Mouse (Mus musculus): ENCODE results near the gene Park7. TPM values are rescaled to one million over a fixed set of nuclear protein-coding genes. Genes with fewer than 3 reads are reported as not detected.
A peak's percentile ranks its signal among the peaks of the same experiment; 100 is the strongest.

Gene Park7
- polyA plus RNA-seq, 1 experiment from 2014 or later = 419 TPM

DNA sequence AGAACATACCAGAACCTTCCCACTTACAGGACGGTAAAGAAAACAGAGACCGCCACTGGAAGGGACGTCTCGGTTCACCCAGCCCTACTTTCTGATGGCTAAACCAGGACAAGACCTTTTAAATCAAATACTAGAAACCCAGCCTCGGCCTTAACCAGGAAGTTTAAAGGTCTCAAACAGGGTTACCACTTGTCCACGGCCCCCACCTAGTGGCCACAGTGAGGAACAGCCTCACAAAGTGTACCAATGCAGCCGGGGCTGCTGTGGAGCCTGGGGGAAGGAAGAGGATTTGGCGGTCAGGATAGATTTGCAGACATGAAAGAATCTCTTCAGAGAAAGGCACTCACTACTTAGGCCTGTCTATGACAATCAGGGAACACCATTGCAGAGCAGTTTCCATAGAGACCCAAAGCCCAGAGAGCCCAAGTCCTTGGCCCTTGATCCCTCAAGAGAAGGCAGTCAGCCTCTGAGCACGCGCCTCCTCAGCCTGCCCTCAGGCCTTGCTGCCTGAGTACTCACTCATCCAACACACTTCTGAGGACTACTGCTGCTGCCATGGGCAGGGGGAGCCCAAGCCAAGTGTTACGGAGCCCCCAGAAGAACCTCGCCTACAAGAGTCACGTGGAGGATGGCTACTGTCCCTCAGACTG, 15.4 kb downstream of the Park7 start:
- DNase-seq (ENCODE audit: low spot score) = peak; percentile 93
- TF ChIP-seq CTCF (IDR thresholded peaks at IDR 0.05; ENCODE audit: low read depth) = peak; percentile 97
- Histone ChIP-seq H3K4me3 (replicated peaks; ENCODE audit: low read depth, low read length) (no peak overlapping the region), H3K27me3 (ENCODE audit: insufficient read depth, low read length) (no peaks in the 10 kb centered on the region), H3K4me2 (ENCODE audit: low read length) (no peak overlapping the region), H3K4me1 (replicated peaks; ENCODE audit: insufficient read depth, low read length) (no peaks in the 10 kb centered on the region; the same call in 1 of the 2 replicates), H3K9me3 (replicated peaks; ENCODE audit: low read length) (no peaks in the 10 kb centered on the region), H3K36me3 (ENCODE audit: insufficient read depth, low read length) (peaks cover 43% of the 10 kb centered on the region), H3K9ac (ENCODE audit: low read depth, low read length) (no peak overlapping the region), H3K27ac (no peak overlapping the region)
- no peak for ATAC-seq (replicated peaks; ENCODE audit: low FRiP score, low read depth)
- WGBS = 46% methylated on average over 13 of the region's 13 CpGs

DNA sequence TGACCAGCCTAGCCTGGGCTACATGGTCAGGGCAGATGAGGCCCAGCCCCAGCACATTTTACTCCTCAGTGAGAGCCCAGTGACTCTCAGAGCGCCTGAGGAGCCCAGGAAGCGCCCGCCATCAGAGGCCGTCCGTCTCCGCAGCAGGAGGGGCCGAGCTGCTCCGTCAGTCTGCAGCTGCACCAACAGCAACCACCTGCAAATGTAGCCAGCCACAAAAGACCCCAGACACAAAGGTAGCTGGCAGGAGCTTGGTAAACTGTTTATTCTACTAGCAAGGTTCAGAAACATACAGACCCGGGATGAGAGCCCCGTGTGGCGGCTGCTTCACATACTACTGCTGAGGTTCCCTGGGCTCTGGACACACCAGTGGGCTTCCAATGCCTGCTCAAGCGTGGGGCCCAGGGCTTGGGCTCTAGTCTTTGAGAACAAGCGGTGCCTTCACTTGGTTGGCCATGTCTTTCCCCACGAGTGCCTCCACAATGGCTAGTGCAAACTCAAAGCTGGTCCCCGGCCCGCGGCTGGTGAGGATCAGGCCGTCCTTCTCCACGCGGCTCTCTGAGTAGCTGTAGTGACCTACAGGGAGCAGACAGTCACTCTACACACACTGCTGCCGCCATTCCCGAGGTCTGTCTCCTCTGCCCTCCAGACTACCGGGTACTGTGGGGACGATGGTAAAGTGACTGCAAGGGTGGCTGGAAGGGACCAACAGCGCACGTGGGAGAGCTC, 17.2 kb downstream of the Park7 start:
- H3K4me1 ChIP-seq (replicated peaks; ENCODE audit: insufficient read depth, low read length) = no peaks in the 10 kb centered on the region; the same call in 1 of the 2 replicates
- no peak for TF ChIP-seq CTCF (IDR thresholded peaks at IDR 0.05; ENCODE audit: low read depth)
- no peak overlapping the region for H3K9ac ChIP-seq (ENCODE audit: low read depth, low read length)
- no peak for ATAC-seq (replicated peaks; ENCODE audit: low FRiP score, low read depth)
- no peak overlapping the region for H3K4me2 ChIP-seq (ENCODE audit: low read length)
- peaks cover 35% of the 10 kb centered on the region for H3K36me3 ChIP-seq (ENCODE audit: insufficient read depth, low read length)
- no peaks in the 10 kb centered on the region for H3K27me3 ChIP-seq (ENCODE audit: insufficient read depth, low read length)
- no peak overlapping the region for H3K4me3 ChIP-seq (replicated peaks; ENCODE audit: low read depth, low read length)
- WGBS = 93% methylated on average over 26 of the region's 26 CpGs
- DNase-seq (ENCODE audit: low spot score) = no peak
- no peak overlapping the region for H3K27ac ChIP-seq
- H3K9me3 ChIP-seq (replicated peaks; ENCODE audit: low read length) = no peaks in the 10 kb centered on the region

DNA sequence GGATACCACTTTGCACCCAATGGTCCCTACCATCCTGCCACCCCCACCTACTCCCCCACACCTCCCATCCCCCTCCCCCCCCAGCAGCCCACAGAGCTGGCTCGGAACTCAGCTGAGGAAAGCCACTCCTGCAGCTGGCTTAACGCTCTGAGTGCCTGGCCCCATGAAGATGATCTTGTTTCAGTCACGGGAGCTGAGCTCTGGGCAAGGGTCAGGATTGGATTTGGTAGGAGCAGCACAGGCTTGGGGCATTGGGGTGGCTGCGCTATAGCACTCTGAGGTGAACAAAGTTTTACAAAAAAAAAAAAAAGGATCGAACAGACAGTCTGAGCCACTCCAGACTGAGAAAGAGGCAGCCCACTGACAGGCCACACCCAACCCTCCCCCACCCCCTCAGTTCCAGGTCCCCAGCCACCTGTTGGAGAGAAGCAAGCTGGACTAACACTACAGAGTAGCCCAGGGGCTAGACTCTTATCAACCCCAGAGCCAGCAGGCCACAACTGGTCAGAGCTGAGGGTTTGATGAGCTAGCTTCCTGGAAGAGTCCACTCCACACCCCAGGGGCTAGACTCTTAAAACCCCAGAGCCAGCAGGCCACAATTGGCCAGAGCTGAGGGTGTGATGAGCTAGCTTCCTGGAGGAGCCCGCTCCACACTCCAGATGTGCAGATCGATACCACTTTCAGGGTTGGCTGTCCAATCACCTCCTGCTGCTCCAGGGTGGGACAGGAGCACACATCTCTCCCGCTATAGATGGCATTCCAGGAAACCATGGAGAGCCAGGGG, 19.3 kb downstream of the Park7 start:
- Histone ChIP-seq H3K4me2 (ENCODE audit: low read length) (no peak overlapping the region), H3K27ac (no peak overlapping the region), H3K27me3 (ENCODE audit: insufficient read depth, low read length) (no peaks in the 10 kb centered on the region), H3K9me3 (replicated peaks; ENCODE audit: low read length) (no peaks in the 10 kb centered on the region), H3K4me1 (replicated peaks; ENCODE audit: insufficient read depth, low read length) (no peaks in the 10 kb centered on the region; the same call in 1 of the 2 replicates), H3K36me3 (ENCODE audit: insufficient read depth, low read length) (peaks cover 23% of the 10 kb centered on the region), H3K9ac (ENCODE audit: low read depth, low read length) (no peak overlapping the region), H3K4me3 (replicated peaks; ENCODE audit: low read depth, low read length) (no peak overlapping the region)
- DNase-seq (ENCODE audit: low spot score) (no peak), ATAC-seq (replicated peaks; ENCODE audit: low FRiP score, low read depth) (0 out of 2 replicates have a peak, but pooled peaks have one; percentile 9)
- 52% methylated on average over 8 of the region's 8 CpGs for WGBS
- TF ChIP-seq CTCF (IDR thresholded peaks at IDR 0.05; ENCODE audit: low read depth) = no peak

DNA sequence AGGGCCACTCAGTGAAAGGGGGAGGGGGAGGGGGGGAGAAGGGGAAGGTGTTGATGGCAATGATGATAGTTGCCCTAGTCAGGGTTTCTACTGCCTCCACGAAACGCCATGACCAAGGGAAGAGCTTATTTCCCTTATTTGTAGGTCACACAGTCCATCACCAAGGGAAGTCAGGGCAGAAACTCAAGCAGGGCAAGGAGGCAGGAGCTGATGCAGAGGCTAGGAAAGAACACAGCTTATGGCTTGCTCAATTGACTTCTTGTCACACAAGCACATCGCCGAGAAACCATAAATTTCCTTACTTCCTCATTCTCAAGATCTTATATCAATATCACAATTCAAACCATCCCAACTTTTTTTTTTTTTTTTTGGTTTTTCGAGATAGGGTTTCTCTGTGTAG, 22.9 kb downstream of the Park7 start:
- Histone ChIP-seq H3K27ac (no peak overlapping the region), H3K4me1 (replicated peaks; ENCODE audit: insufficient read depth, low read length) (peaks cover 8% of the 10 kb centered on the region; the same call in 1 of the 2 replicates), H3K36me3 (ENCODE audit: insufficient read depth, low read length) (peaks cover under 1% of the 10 kb centered on the region; the same call in 1 of the 2 replicates), H3K4me2 (ENCODE audit: low read length) (no peak overlapping the region), H3K9me3 (replicated peaks; ENCODE audit: low read length) (no peaks in the 10 kb centered on the region), H3K4me3 (replicated peaks; ENCODE audit: low read depth, low read length) (no peak overlapping the region), H3K27me3 (ENCODE audit: insufficient read depth, low read length) (no peaks in the 10 kb centered on the region), H3K9ac (ENCODE audit: low read depth, low read length) (no peak overlapping the region)
- no peak for TF ChIP-seq CTCF (IDR thresholded peaks at IDR 0.05; ENCODE audit: low read depth)
- WGBS = 61% methylated on average over 5 of the region's 5 CpGs
- ATAC-seq (replicated peaks; ENCODE audit: low FRiP score, low read depth) (no peak), DNase-seq (ENCODE audit: low spot score) (no peak)

DNA sequence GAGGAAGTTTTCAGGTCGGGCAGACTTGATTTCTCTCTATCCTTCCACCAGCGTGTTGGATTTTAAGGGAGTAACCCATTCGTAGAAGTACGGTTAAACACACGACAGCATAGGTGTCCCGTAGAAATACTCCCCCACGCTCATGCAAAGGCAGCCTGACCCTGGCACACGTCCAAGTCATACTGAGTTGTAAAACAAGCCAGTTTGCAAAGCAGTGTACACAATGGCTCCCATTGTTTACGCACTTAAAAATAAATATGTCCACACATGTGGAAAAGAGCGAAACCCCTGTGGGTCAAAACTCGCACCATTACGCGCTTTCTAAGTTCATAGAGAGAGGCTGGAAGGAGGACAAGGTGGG, 24.3 kb downstream of the Park7 start:
- 23% methylated on average over 13 of the region's 13 CpGs for WGBS
- no peaks in the 10 kb centered on the region for H3K27me3 ChIP-seq (ENCODE audit: insufficient read depth, low read length)
- H3K4me3 ChIP-seq (replicated peaks; ENCODE audit: low read depth, low read length) = no peak overlapping the region
- H3K9me3 ChIP-seq (replicated peaks; ENCODE audit: low read length) = no peaks in the 10 kb centered on the region
- H3K27ac ChIP-seq = 0 out of 2 replicates have a peak overlapping the region, but pooled peaks have one; percentile 27
- DNase-seq (ENCODE audit: low spot score) = peak; percentile 45
- TF ChIP-seq CTCF (IDR thresholded peaks at IDR 0.05; ENCODE audit: low read depth) = no peak
- no peaks in the 10 kb centered on the region for H3K36me3 ChIP-seq (ENCODE audit: insufficient read depth, low read length)
- no peak for ATAC-seq (replicated peaks; ENCODE audit: low FRiP score, low read depth)
- peaks cover 8% of the 10 kb centered on the region; the same call in 1 of the 2 replicates for H3K4me1 ChIP-seq (replicated peaks; ENCODE audit: insufficient read depth, low read length)
- H3K9ac ChIP-seq (ENCODE audit: low read depth, low read length) = no peak overlapping the region
- H3K4me2 ChIP-seq (ENCODE audit: low read length) = peak overlapping the region; percentile 31

Data from kidney, postnatal 0 days (tissue).